Mouse (Mus musculus): ENCODE results near the gene Izumo4. TPM values are rescaled to one million over a fixed set of nuclear protein-coding genes. Genes with fewer than 3 reads are reported as not detected.

Izumo4 gene
- polyA plus RNA-seq, 1 experiment: 33.3 TPM

GRCm38 (mm10) chr10:80671936-80672690 is 29.9 kb upstream of the Izumo4 start:
- Histone ChIP-seq H3K27ac (ENCODE audit: control insufficient read depth, insufficient read depth, low read depth, low read length, poor library complexity) (no peak overlapping the region), H3K4me3 (replicated peaks; ENCODE audit: control insufficient read depth, low read depth, low read length) (no peak overlapping the region), H3K4me1 (ENCODE audit: control insufficient read depth, insufficient read depth, low read length) (peaks cover 3% of the 10 kb centered on the region; the same call in 1 of the 2 replicates)
- TF ChIP-seq POLR2A (IDR thresholded peaks at IDR 0.05; ENCODE audit: borderline replicate concordance, control insufficient read depth, low read depth, low read length): no peak
- TF ChIP-seq CTCF (IDR thresholded peaks at IDR 0.05; ENCODE audit: control insufficient read depth, insufficient read depth, low read length): no peak
- WGBS: 65% methylated on average over 11 of the region's 11 CpGs

- peaks cover 3% of the 10 kb centered on the region; the same call in 1 of the 2 replicates for H3K4me1 ChIP-seq (ENCODE audit: control insufficient read depth, insufficient read depth, low read length)
- peak overlapping the region; percentile 40; the same call in 1 of the 2 replicates for H3K27ac ChIP-seq (ENCODE audit: control insufficient read depth, insufficient read depth, low read depth, low read length, poor library complexity)
Observed at GRCm38 (mm10) chr10:80673690-80674089, 28.3 kb upstream of the Izumo4 start.

GRCm38 (mm10) chr10:80674161-80674711 is 27.7 kb upstream of the Izumo4 start:
- Histone ChIP-seq H3K4me1 (ENCODE audit: control insufficient read depth, insufficient read depth, low read length) (peaks cover 5% of the 10 kb centered on the region; the same call in 1 of the 2 replicates), H3K4me3 (replicated peaks; ENCODE audit: control insufficient read depth, low read depth, low read length) (peak overlapping the region; percentile 86), H3K27ac (ENCODE audit: control insufficient read depth, insufficient read depth, low read depth, low read length, poor library complexity) (peak overlapping the region; percentile 40)
- 31% methylated on average over 5 of the region's 5 CpGs for WGBS
- TF ChIP-seq CTCF (IDR thresholded peaks at IDR 0.05; ENCODE audit: control insufficient read depth, insufficient read depth, low read length) (no peak), POLR2A (IDR thresholded peaks at IDR 0.05; ENCODE audit: borderline replicate concordance, control insufficient read depth, low read depth, low read length) (no peak)

More at GRCm38 (mm10) chr10:80673690-80674089, 28.3 kb upstream of the Izumo4 start:
- WGBS: 82% methylated on average over 3 of the region's 3 CpGs
- H3K4me3 ChIP-seq (replicated peaks; ENCODE audit: control insufficient read depth, low read depth, low read length): peak overlapping the region; percentile 8
- no peak for TF ChIP-seq CTCF (IDR thresholded peaks at IDR 0.05; ENCODE audit: control insufficient read depth, insufficient read depth, low read length)
- TF ChIP-seq POLR2A (IDR thresholded peaks at IDR 0.05; ENCODE audit: borderline replicate concordance, control insufficient read depth, low read depth, low read length): no peak

GRCm38 (mm10) chr10:80674851-80675404 is 27.1 kb upstream of the Izumo4 start:
- peak overlapping the region; percentile 25 for H3K27ac ChIP-seq (ENCODE audit: control insufficient read depth, insufficient read depth, low read depth, low read length, poor library complexity)
- H3K4me3 ChIP-seq (replicated peaks; ENCODE audit: control insufficient read depth, low read depth, low read length): peak overlapping the region; percentile 86
- WGBS: 2% methylated on average over 6 of the region's 6 CpGs
- TF ChIP-seq POLR2A (IDR thresholded peaks at IDR 0.05; ENCODE audit: borderline replicate concordance, control insufficient read depth, low read depth, low read length) (no peak), CTCF (IDR thresholded peaks at IDR 0.05; ENCODE audit: control insufficient read depth, insufficient read depth, low read length) (no peak)
- H3K4me1 ChIP-seq (ENCODE audit: control insufficient read depth, insufficient read depth, low read length): peaks cover 12% of the 10 kb centered on the region

- Histone ChIP-seq H3K27ac (ENCODE audit: control insufficient read depth, insufficient read depth, low read depth, low read length, poor library complexity) (peak overlapping the region; percentile 73), H3K4me3 (replicated peaks; ENCODE audit: control insufficient read depth, low read depth, low read length) (peak overlapping the region; percentile 86), H3K4me1 (ENCODE audit: control insufficient read depth, insufficient read depth, low read length) (peaks cover 14% of the 10 kb centered on the region)
- TF ChIP-seq CTCF (IDR thresholded peaks at IDR 0.05; ENCODE audit: control insufficient read depth, insufficient read depth, low read length) (no peak), POLR2A (IDR thresholded peaks at IDR 0.05; ENCODE audit: borderline replicate concordance, control insufficient read depth, low read depth, low read length) (no peak)
- under 1% methylated on average over 52 of the region's 54 CpGs for WGBS
Observed at GRCm38 (mm10) chr10:80675405-80676197, 26.4 kb upstream of the Izumo4 start.

GRCm38 (mm10) chr10:80676198-80676928 is 25.6 kb upstream of the Izumo4 start:
- 1% methylated on average over 78 of the region's 78 CpGs for WGBS
- peak overlapping the region; percentile 94 for H3K27ac ChIP-seq (ENCODE audit: control insufficient read depth, insufficient read depth, low read depth, low read length, poor library complexity)

GRCm38 (mm10) chr10:80677128-80677875 is 24.7 kb upstream of the Izumo4 start:
- Histone ChIP-seq H3K4me1 (ENCODE audit: control insufficient read depth, insufficient read depth, low read length) (peaks cover 16% of the 10 kb centered on the region), H3K4me3 (replicated peaks; ENCODE audit: control insufficient read depth, low read depth, low read length) (peak overlapping the region; percentile 74), H3K27ac (ENCODE audit: control insufficient read depth, insufficient read depth, low read depth, low read length, poor library complexity) (peak overlapping the region; percentile 94)
- no peak for TF ChIP-seq POLR2A (IDR thresholded peaks at IDR 0.05; ENCODE audit: borderline replicate concordance, control insufficient read depth, low read depth, low read length)
- TF ChIP-seq CTCF (IDR thresholded peaks at IDR 0.05; ENCODE audit: control insufficient read depth, insufficient read depth, low read length): no peak
- 1% methylated on average over 9 of the region's 9 CpGs for WGBS

More at GRCm38 (mm10) chr10:80676198-80676928, 25.6 kb upstream of the Izumo4 start:
- TF ChIP-seq POLR2A (IDR thresholded peaks at IDR 0.05; ENCODE audit: borderline replicate concordance, control insufficient read depth, low read depth, low read length) (peak; percentile 100), CTCF (IDR thresholded peaks at IDR 0.05; ENCODE audit: control insufficient read depth, insufficient read depth, low read length) (no peak)
- peaks cover 14% of the 10 kb centered on the region for H3K4me1 ChIP-seq (ENCODE audit: control insufficient read depth, insufficient read depth, low read length)
- H3K4me3 ChIP-seq (replicated peaks; ENCODE audit: control insufficient read depth, low read depth, low read length): peak overlapping the region; percentile 86
